Mouse (Mus musculus) myocyte (in vitro differentiated cells): ENCODE results near the gene Hmgcl. TPM values are rescaled to one million over a fixed set of nuclear protein-coding genes. Genes with fewer than 3 reads are reported as not detected.
"Not testable (repeated sequence)": the region's sequence is repeated elsewhere in the genome, so short reads cannot be mapped to it uniquely, and the experiment has no call there.

Source experiments
- H3K27me3 ChIP-seq: one replicate; pipeline ENCODE4 v1.6.1; 2011; ENCODE audit not compliant: control insufficient read depth, insufficient read depth, insufficient read length
- H3K36me3 ChIP-seq: one replicate; pipeline ENCODE4 v1.6.1; 2011; ENCODE audit not compliant: control insufficient read depth, insufficient read depth
- H3K4me2 ChIP-seq: one replicate; pipeline ENCODE4 v1.6.1; 2011; ENCODE audit warnings: low read depth, control low read depth
- H3K4me3 ChIP-seq: one replicate; pipeline ENCODE4 v1.5.1; 2011; ENCODE audit warnings: mild to moderate bottlenecking, control low read depth, moderate library complexity
- H3K79me2 ChIP-seq: one replicate; pipeline ENCODE4 v1.6.1; 2011; ENCODE audit not compliant: control insufficient read depth, insufficient read depth
- H3ac ChIP-seq: one replicate; pipeline ENCODE4 v1.6.1; 2011; ENCODE audit not compliant: control insufficient read depth, insufficient read length
- CEBPB ChIP-seq: IDR thresholded peaks from 2 replicates; pipeline ENCODE4 v1.6.1; 2011; ENCODE audit warnings: mild to moderate bottlenecking, moderate library complexity; ENCODE audit not compliant: poor library complexity, insufficient read depth, severe bottlenecking
- E2F4 ChIP-seq: IDR thresholded peaks from one replicate; pipeline ENCODE4 v1.6.1; 2011; ENCODE audit warnings: mild to moderate bottlenecking, control low read depth, moderate library complexity; ENCODE audit not compliant: insufficient read depth
- MAX ChIP-seq: IDR thresholded peaks from one replicate; pipeline ENCODE4 v1.6.1; 2011; ENCODE audit warnings: low read depth, mild to moderate bottlenecking, control low read depth
- MYOD1 ChIP-seq, 3 experiments: IDR thresholded peaks; one replicate each; pipeline ENCODE4 v1.6.1; 2011; ENCODE audit warnings: control low read depth in 2 of 3, low read depth in 2 of 3, mild to moderate bottlenecking in 2 of 3, moderate library complexity in 1 of 3; ENCODE audit not compliant: insufficient read length in 2 of 3, control insufficient read depth in 1 of 3
- MYOG ChIP-seq, 3 experiments: IDR thresholded peaks; one replicate each; pipeline ENCODE4 v1.6.1; 2011; ENCODE audit warnings: control low read depth in 2 of 3, low read depth in 2 of 3, mild to moderate bottlenecking in 2 of 3; ENCODE audit not compliant: insufficient read length in 2 of 3, control insufficient read depth in 1 of 3, insufficient read depth in 1 of 3
- POLR2A ChIP-seq: IDR thresholded peaks from one replicate; pipeline ENCODE4 v1.6.1; 2011; ENCODE audit warnings: low read depth, mild to moderate bottlenecking, control low read depth, moderate library complexity; ENCODE audit not compliant: insufficient read length
- POLR2AphosphoS2 ChIP-seq: IDR thresholded peaks from one replicate; pipeline ENCODE4 v1.6.1; 2011; ENCODE audit warnings: low read depth, control low read depth; ENCODE audit not compliant: insufficient read length
- REST ChIP-seq: IDR thresholded peaks from one replicate; pipeline ENCODE4 v1.6.1; 2011; ENCODE audit warnings: mild to moderate bottlenecking, control low read depth, moderate library complexity; ENCODE audit not compliant: insufficient read depth, insufficient read length
- SRF ChIP-seq: IDR thresholded peaks from one replicate; pipeline ENCODE4 v1.6.1; 2011; ENCODE audit warnings: low read depth; ENCODE audit not compliant: control insufficient read depth, insufficient read length
- TCF12 ChIP-seq: IDR thresholded peaks from one replicate; pipeline ENCODE4 v1.6.1; 2011; ENCODE audit warnings: mild to moderate bottlenecking, control low read depth; ENCODE audit not compliant: poor library complexity, insufficient read depth, severe bottlenecking
- TCF3 ChIP-seq: IDR thresholded peaks from one replicate; pipeline ENCODE4 v1.6.1; 2011; ENCODE audit warnings: low read depth, control low read depth; ENCODE audit not compliant: insufficient read length
- USF1 ChIP-seq: IDR thresholded peaks from one replicate; pipeline ENCODE4 v1.6.1; 2011; ENCODE audit warnings: low read depth, mild to moderate bottlenecking, control low read depth, moderate library complexity
- polyA plus RNA-seq: library from polyadenylated mRNA; unstranded; fragments of >200 nt; fragmentation: generic; extraction: Trizol; gene quantifications from one replicate; pipeline ENCODE4 v1.2.1, GENCODE M21; 2012; ENCODE audit warnings: missing spikeins

Hmgcl gene
- polyA plus RNA-seq, 1 experiment = 44.1 TPM

DNA sequence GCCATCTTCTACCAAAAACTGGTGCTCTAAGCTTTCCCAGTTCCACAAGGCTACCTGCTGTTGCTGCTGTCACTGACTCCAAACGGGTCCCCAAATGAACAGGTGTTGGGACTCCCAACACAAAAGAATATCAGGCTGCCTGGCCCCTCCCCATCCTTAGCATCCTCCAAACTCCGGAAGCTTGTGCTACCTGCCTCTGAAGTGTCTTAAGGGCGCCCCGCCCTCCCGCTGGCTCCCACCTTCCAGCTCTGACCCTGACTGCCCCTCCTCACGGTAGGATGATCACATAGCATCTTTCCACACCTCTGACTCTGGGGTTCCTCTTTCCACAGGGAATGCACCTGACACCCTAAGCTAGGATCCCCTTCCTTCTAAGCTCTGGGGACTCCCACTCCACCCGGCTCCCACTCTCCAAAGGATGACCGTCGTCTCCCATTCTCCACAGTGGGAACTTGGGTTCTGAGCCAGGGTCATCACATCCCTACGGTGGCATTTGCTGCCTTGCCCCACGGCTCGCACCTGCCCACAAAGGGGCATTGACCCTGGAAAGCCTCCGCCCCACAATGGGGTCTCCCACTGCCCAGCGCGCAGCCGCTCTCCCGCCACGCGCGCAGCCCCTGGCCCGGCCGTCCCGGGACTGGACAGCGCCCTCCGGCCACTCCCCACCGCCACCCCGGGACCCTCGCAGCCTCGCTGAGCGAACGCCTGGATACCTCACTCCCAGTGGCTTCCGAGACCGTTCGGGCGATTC lies 25.7 kb downstream of the Hmgcl start:
- no peaks in the 10 kb centered on the region for H3K27me3 ChIP-seq
- H3K36me3 ChIP-seq = peaks cover 12% of the 10 kb centered on the region
- TF ChIP-seq TCF12 (no peak), TCF3 (no peak), POLR2A (no peak), E2F4 (no peak), CEBPB (no peak), MYOD1 (IDR thresholded peaks at IDR 0.05; ENCODE audit: control insufficient read depth in 1 of 3, insufficient read length in 2 of 3, low read depth in 2 of 3) (no peak)
- peak overlapping the region; percentile 81 for H3K4me3 ChIP-seq
- peak overlapping the region; percentile 78 for H3K4me2 ChIP-seq
- H3ac ChIP-seq = peak overlapping the region; percentile 62
- H3K79me2 ChIP-seq = peaks cover 14% of the 10 kb centered on the region

DNA sequence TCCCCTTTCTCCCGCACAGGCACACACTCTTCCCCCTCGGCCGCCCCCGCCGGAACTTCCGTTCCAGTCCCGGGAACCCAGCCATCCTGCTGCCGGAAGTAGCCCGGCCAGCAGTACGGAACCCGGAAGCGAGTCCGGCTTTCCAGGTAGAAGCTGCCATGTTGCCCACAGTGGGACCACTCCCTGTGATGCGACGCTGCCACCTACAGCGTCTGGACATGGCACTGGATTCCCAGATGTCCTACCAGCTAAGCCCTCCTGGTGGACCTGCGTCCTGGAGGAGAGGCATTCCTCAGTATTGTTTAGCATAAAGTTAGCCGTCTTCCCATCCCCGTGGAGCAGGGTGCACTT lies 26.3 kb downstream of the Hmgcl start, which contains the start of gene Lypla2:
TSS of gene Lypla2 (minus strand) at position 71 of the 351 bp plus-strand sequence.
- Histone ChIP-seq H3K36me3 (peaks cover 12% of the 10 kb centered on the region), H3K27me3 (no peaks in the 10 kb centered on the region), H3K4me3 (peak within 1 kb of the TSS; percentile 81), H3ac (peak within 1 kb of the TSS; percentile 62), H3K4me2 (peak within 1 kb of the TSS; percentile 91), H3K79me2 (peaks cover 14% of the 10 kb centered on the region)
- TF ChIP-seq POLR2AphosphoS2 (peak; percentile 76), REST (no peak), POLR2A (peak; percentile 92)

DNA sequence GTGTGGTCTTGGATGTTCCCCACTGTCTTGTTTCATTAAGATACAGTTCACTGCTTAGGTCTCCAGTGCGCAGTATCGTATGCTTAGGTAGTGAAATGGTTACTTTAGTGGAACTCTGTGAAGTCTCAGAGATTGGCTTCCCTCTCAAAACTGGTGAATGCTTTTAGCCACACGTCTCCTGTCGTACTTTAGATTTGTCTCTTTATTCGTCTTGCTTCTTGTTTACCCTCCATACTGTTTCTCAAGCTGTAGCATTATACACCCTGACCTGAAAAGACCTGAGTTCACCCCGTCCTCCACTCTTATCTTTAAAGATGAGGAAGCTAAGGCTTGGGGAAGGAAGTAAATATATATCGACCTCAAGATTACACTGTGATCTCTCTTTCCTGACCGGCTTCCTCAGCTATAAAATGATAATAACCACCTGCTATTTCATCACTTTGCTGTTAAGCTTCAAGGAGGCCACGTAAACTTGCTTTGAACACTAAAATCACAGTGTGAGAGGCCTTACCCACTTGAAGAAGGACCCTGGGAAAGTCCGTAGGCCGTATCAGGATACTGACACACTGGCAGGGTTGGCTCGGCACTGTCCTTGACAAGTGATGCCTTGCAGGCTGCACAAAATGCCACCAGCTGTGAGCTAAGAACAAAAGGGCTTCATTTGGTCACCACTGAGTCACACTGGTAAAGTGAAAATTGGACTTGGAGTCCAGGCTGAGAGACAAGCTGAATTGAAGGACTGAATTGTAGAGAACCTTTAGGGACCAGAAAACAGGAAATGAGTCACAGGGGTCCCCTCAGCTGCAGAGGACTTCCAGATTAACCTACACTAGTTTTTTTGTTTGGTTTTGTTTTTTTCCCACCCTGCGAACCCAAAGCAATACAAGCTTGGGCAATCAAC lies 26.9 kb downstream of the Hmgcl start:
- Histone ChIP-seq H3K27me3 (no peaks in the 10 kb centered on the region), H3K4me3 (peak overlapping the region; percentile 81), H3ac (peak overlapping the region; percentile 62), H3K79me2 (peaks cover 14% of the 10 kb centered on the region), H3K36me3 (peaks cover 12% of the 10 kb centered on the region), H3K4me2 (peak overlapping the region; percentile 91)
- TF ChIP-seq SRF (no peak), MYOG (IDR thresholded peaks at IDR 0.05; ENCODE audit: control insufficient read depth in 1 of 3, insufficient read depth in 1 of 3, insufficient read length in 2 of 3, low read depth in 2 of 3) (no peak), MYOD1 (IDR thresholded peaks at IDR 0.05; ENCODE audit: control insufficient read depth in 1 of 3, insufficient read length in 2 of 3, low read depth in 2 of 3) (no peak), POLR2A (no peak), USF1 (no peak), CEBPB (no peak), POLR2AphosphoS2 (no peak), TCF12 (no peak), MAX (no peak), E2F4 (no peak), REST (no peak), TCF3 (no peak)

DNA sequence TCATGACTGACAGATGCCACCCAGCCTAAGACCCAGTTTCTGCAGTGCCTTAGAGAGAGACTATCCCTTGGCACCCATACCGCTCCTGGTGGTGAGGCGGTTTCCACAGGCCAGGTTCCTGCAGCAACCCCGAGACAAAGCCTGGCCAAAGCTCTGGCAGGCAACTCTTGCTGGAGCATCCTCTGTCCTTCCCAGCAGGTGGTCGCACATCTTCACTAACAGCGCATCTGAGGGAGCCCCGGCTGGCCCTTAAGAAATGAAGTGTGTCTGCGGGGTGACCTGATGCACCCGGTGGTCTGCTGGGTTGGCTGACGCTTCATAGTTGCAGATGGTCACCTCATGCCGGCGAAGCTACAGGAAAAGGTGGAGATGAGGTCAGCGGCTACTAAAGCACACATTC lies 29.9 kb downstream of the Hmgcl start:
- Histone ChIP-seq H3ac (no peak overlapping the region), H3K4me2 (no peak overlapping the region), H3K4me3 (no peak overlapping the region), H3K79me2 (peaks cover 11% of the 10 kb centered on the region), H3K36me3 (peaks cover 17% of the 10 kb centered on the region), H3K27me3 (no peaks in the 10 kb centered on the region)
- TF ChIP-seq E2F4 = no peak
- no peak for TF ChIP-seq TCF12
- TF ChIP-seq CEBPB = no peak
- TF ChIP-seq MAX = no peak
- no peak for TF ChIP-seq TCF3

DNA sequence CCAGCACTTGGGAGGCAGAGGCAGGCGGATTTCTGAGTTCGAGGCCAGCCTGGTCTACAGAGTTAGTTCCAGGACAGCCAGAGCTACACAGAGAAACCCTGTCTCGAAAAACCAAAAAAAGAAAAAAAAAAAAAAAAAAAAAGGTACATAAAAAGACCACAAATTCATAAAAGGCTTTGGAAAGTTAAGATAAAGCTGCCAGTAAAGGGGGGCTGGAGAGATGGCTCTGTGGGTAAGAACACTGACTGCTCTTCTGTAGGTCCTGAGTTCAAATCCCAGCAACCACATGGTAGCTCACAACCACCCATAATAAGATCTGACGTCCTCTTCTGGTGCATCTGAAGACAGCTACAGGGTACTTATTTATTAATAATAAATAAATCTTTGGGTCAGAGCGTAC lies 34.0 kb downstream of the Hmgcl start:
- not testable (repeated sequence) for H3ac ChIP-seq, H3K79me2 ChIP-seq, H3K36me3 ChIP-seq, H3K27me3 ChIP-seq, H3K4me3 ChIP-seq, H3K4me2 ChIP-seq
